8 mouse cellular contexts compared by ENCODE assay signal in genomic region chr17:36957999-36958743, GRCm38 (mm10). TPM values are rescaled to one million over a fixed set of nuclear protein-coding genes. Genes with fewer than 3 reads are reported as not detected.
DNase-seq lines count a peak whose midpoint lies in the region; ATAC-seq and TF ChIP-seq lines count a peak whose summit lies in the region.

Znrd1 (minus strand) TSS chr17:36958559.
Znrd1as (plus strand) TSS chr17:36958592.

- peak; percentile 26; the same call in 1 of the 2 replicates for TF ChIP-seq CTCF in bone marrow, adult 2 months (IDR thresholded peaks at IDR 0.05; ENCODE audit: control insufficient read depth, insufficient read depth, low read length)
- no peak; the same call in 1 of the 2 replicates for TF ChIP-seq CTCF in midbrain, postnatal 0 days (IDR thresholded peaks at IDR 0.05)

- H3K4me1 ChIP-seq in bone marrow, adult 2 months (ENCODE audit: control insufficient read depth, insufficient read depth, low read length) = no peaks in the 10 kb centered on the region; the same call in 1 of the 2 replicates
- peaks cover 11% of the 10 kb centered on the region for H3K4me1 ChIP-seq in embryonic facial prominence, embryonic 15.5 days
- H3K4me1 ChIP-seq in limb, embryonic 14.5 days (ENCODE audit: control insufficient read depth, insufficient read depth, low read length) = peaks cover 7% of the 10 kb centered on the region
- peaks cover 6% of the 10 kb centered on the region; the same call in 1 of the 2 replicates for H3K4me1 ChIP-seq in midbrain, postnatal 0 days (ENCODE audit: insufficient read depth, low read length)

- H3K9ac ChIP-seq in embryonic facial prominence, embryonic 15.5 days = peak within 1 kb of the TSS; percentile 66
- peak within 1 kb of the TSS; percentile 77 for H3K9ac ChIP-seq in limb, embryonic 14.5 days (ENCODE audit: low read depth, low read length, severe bottlenecking)
- peak within 1 kb of the TSS; percentile 79 for H3K9ac ChIP-seq in midbrain, postnatal 0 days (replicated peaks; ENCODE audit: low read length, poor library complexity, severe bottlenecking)

- H3K4me2 ChIP-seq in embryonic facial prominence, embryonic 15.5 days (replicated peaks) = peak within 1 kb of the TSS; percentile 62
- H3K4me2 ChIP-seq in limb, embryonic 14.5 days (replicated peaks; ENCODE audit: low read depth, low read length, severe bottlenecking) = peak within 1 kb of the TSS; percentile 72
- H3K4me2 ChIP-seq in midbrain, postnatal 0 days (ENCODE audit: low read depth, low read length, poor library complexity, severe bottlenecking) = peak within 1 kb of the TSS; percentile 67

- peaks cover 18% of the 10 kb centered on the region for H3K36me3 ChIP-seq in embryonic facial prominence, embryonic 15.5 days
- peaks cover 19% of the 10 kb centered on the region; the same call in 1 of the 2 replicates for H3K36me3 ChIP-seq in limb, embryonic 14.5 days (ENCODE audit: control insufficient read depth, insufficient read depth, low read length)
- H3K36me3 ChIP-seq in midbrain, postnatal 0 days (ENCODE audit: insufficient read depth, low read length) = no peaks in the 10 kb centered on the region

- H3K27ac ChIP-seq in bone marrow, adult 2 months (ENCODE audit: control insufficient read depth, insufficient read depth, low read depth, low read length, poor library complexity) = 0 out of 2 replicates have a peak within 1 kb of the TSS, but pooled peaks have one; percentile 5
- H3K27ac ChIP-seq in embryonic facial prominence, embryonic 15.5 days (replicated peaks) = peak within 1 kb of the TSS; percentile 86
- peak within 1 kb of the TSS; percentile 82 for H3K27ac ChIP-seq in limb, embryonic 14.5 days (replicated peaks; ENCODE audit: low read depth, low read length)
- peak within 1 kb of the TSS; percentile 73 for H3K27ac ChIP-seq in midbrain, postnatal 0 days (ENCODE audit: low read depth, low read length)

- peak within 1 kb of the TSS; percentile 70 for H3K4me3 ChIP-seq in bone marrow, adult 2 months (replicated peaks; ENCODE audit: control insufficient read depth, low read depth, low read length)
- peak within 1 kb of the TSS; percentile 76 for H3K4me3 ChIP-seq in embryonic facial prominence, embryonic 15.5 days (replicated peaks)
- H3K4me3 ChIP-seq in limb, embryonic 14.5 days (replicated peaks; ENCODE audit: low read length) = peak within 1 kb of the TSS; percentile 70
- H3K4me3 ChIP-seq in midbrain, postnatal 0 days (ENCODE audit: low read depth, low read length) = peak within 1 kb of the TSS; percentile 68

- ATAC-seq in embryonic facial prominence, embryonic 15.5 days (ENCODE audit: insufficient number of reproducible peaks, low FRiP score, low TSS enrichment, low read depth) = peak; percentile 96
- peak; percentile 99 for ATAC-seq in limb, embryonic 14.5 days (ENCODE audit: low FRiP score, low read depth)
- ATAC-seq in midbrain, postnatal 0 days (ENCODE audit: low FRiP score) = peak; percentile 99

- H3K9me3 ChIP-seq in embryonic facial prominence, embryonic 15.5 days (replicated peaks) = no peaks in the 10 kb centered on the region
- no peaks in the 10 kb centered on the region for H3K9me3 ChIP-seq in limb, embryonic 14.5 days (ENCODE audit: control insufficient read depth, low read length)
- no peaks in the 10 kb centered on the region for H3K9me3 ChIP-seq in midbrain, postnatal 0 days (ENCODE audit: low read length)

- WGBS in bone marrow, adult 2 months = under 1% methylated on average over 46 of the region's 46 CpGs
- under 1% methylated on average over 46 of the region's 46 CpGs for WGBS in embryonic facial prominence, embryonic 15.5 days
- under 1% methylated on average over 46 of the region's 46 CpGs for WGBS in limb, embryonic 14.5 days
- WGBS in midbrain, postnatal 0 days = under 1% methylated on average over 46 of the region's 46 CpGs

- H3K27me3 ChIP-seq in embryonic facial prominence, embryonic 15.5 days = no peaks in the 10 kb centered on the region
- H3K27me3 ChIP-seq in limb, embryonic 14.5 days (ENCODE audit: control insufficient read depth, insufficient read depth, low read length) = no peaks in the 10 kb centered on the region
- H3K27me3 ChIP-seq in midbrain, postnatal 0 days (ENCODE audit: insufficient read depth, low read length) = no peaks in the 10 kb centered on the region

- peak; percentile 67; the same call in 1 of the 2 replicates for TF ChIP-seq POLR2A in bone marrow, adult 2 months (IDR thresholded peaks at IDR 0.05; ENCODE audit: borderline replicate concordance, control insufficient read depth, low read depth, low read length)
- 0 out of 2 replicates have a peak, but pooled peaks have one; percentile 35 for TF ChIP-seq POLR2A in limb, embryonic 14.5 days (IDR thresholded peaks at IDR 0.05; ENCODE audit: borderline replicate concordance, extremely low read depth, insufficient read depth, insufficient read length)

- DNase-seq in 416B (ENCODE audit: low read depth) = peak; percentile 99
- DNase-seq in heart, adult 8-10 months (ENCODE audit: low spot score) = peak; percentile 96
- peak; percentile 97 for DNase-seq in kidney, adult 9 months
- peak; percentile 97 for DNase-seq in limb, embryonic 14.5 days (ENCODE audit: low spot score)
- DNase-seq in midbrain, postnatal 0 days (ENCODE audit: low spot score) = peak; percentile 100
- DNase-seq in spleen, postnatal 14 days (ENCODE audit: low spot score in 2 of 2) = peak; percentile 72 to 83

RNA-seq across cellular contexts. Expression of gene Znrd1, which starts in this region (rescaled TPM):
- polyA plus RNA-seq in bone marrow, adult 2 months (2011; ENCODE audit: insufficient read depth, insufficient read length, low replicate concordance, missing spikeins) = 53.8 and 62.7 TPM in 2 replicates
- polyA plus RNA-seq in embryonic facial prominence, embryonic 15.5 days (2015; fragmentation: Nextera tagmentation; extraction: Ambion mirVana) = 94.7 and 98.6 TPM in 2 replicates
- 10 to 100 TPM; 22.3 to 27.7 (median 26.2) TPM for total RNA-seq in heart, adult 8-10 months (2022)
- polyA plus RNA-seq in limb, embryonic 14.5 days (2012; rRNA removed) = 73.7 and 81.6 TPM in 2 replicates
- 103 and 108 TPM in 2 replicates for polyA plus RNA-seq in limb, embryonic 14.5 days (2014; fragmentation: Nextera tagmentation; extraction: Ambion mirVana)
- total RNA-seq in midbrain, postnatal 0 days (2014; rRNA removed) = 31.6 and 37.1 TPM in 2 replicates
- polyA plus RNA-seq in midbrain, postnatal 0 days (2015; fragmentation: Nextera tagmentation; extraction: Ambion mirVana) = 42.4 and 43.7 TPM in 2 replicates

RNA-seq across cellular contexts. Expression of gene Znrd1as, which starts in this region (rescaled TPM):
- polyA plus RNA-seq in bone marrow, adult 2 months (2011; ENCODE audit: insufficient read depth, insufficient read length, low replicate concordance, missing spikeins) = 4.0 and 7.8 TPM in 2 replicates
- polyA plus RNA-seq in embryonic facial prominence, embryonic 15.5 days (2015; fragmentation: Nextera tagmentation; extraction: Ambion mirVana) = 5.7 and 5.9 TPM in 2 replicates
- 10 to 100 TPM; 13.8 to 22.2 (median 15.3) TPM for total RNA-seq in heart, adult 8-10 months (2022)
- polyA plus RNA-seq in limb, embryonic 14.5 days (2012; rRNA removed) = 1.8 and 5.9 TPM in 2 replicates
- polyA plus RNA-seq in limb, embryonic 14.5 days (2014; fragmentation: Nextera tagmentation; extraction: Ambion mirVana) = 5.8 and 5.9 TPM in 2 replicates
- 2.1 and 3.5 TPM in 2 replicates for total RNA-seq in midbrain, postnatal 0 days (2014; rRNA removed)
- polyA plus RNA-seq in midbrain, postnatal 0 days (2015; fragmentation: Nextera tagmentation; extraction: Ambion mirVana) = 2.8 and 3.0 TPM in 2 replicates

Comparison
In these comparisons a context has a peak if more than half of its experiments do, and no peak if none do; other contexts are left out.
1. Peak in every context shown above with its lines: DNase-seq, ATAC-seq, H3K4me3 ChIP-seq and H3K27ac ChIP-seq.
2. H3K27ac ChIP-seq: peak in every context shown above with its lines; median percentile 86 in embryonic facial prominence, embryonic 15.5 days; 82 in limb, embryonic 14.5 days; 73 in midbrain, postnatal 0 days; 5 in bone marrow, adult 2 months.